Mouse (Mus musculus): Measurements from ENCODE around the gene Olfr1234.

- TF ChIP-seq POLR2A (IDR thresholded peaks at IDR 0.05; ENCODE audit: borderline replicate concordance, insufficient read depth, low read length) = no peak
- no peak for TF ChIP-seq CTCF (IDR thresholded peaks at IDR 0.05; ENCODE audit: borderline replicate concordance, insufficient read depth, low read depth, low read length)
Observed at GRCm38 (mm10) chr2:89364765-89365164, at the start of gene Olfr1234.

All from cerebellum, adult 2 months (tissue).